Mouse (Mus musculus) T-cell, adult 2 months (primary cell): ENCODE data around the gene Pxmp2.
A peak's percentile ranks its signal among the peaks of the same experiment; 100 is the strongest.

Experiments
- DNase-seq: peaks from one replicate; pipeline ENCODE4 v3.0.0; 2022; ENCODE audit warnings: low spot score

Gene Pxmp2

GRCm38 (mm10) chr5:110230780-110231461 lies 55.1 kb downstream of the Pxmp2 start, which contains the start of gene Ankle2:
TSS of gene Ankle2 (plus strand) at chr5:110231004.
- DNase-seq: peak; percentile 92

GRCm38 (mm10) chr5:110230401-110230779 lies 55.6 kb downstream of the Pxmp2 start:
- DNase-seq: no peak

- DNase-seq: no peak
These were observed 58.6 kb downstream of the Pxmp2 start for GRCm38 (mm10) chr5:110227336-110227883.

GRCm38 (mm10) chr5:110225056-110225455 lies 60.9 kb downstream of the Pxmp2 start:
- no peak for DNase-seq
